Comparison of ENCODE assay signal across 10 mouse cellular contexts in genomic region chr3:148343256-148343632, GRCm38 (mm10).
A peak's percentile ranks its signal among the peaks of the same experiment; 100 is the strongest.
DNase-seq lines count a peak whose midpoint lies in the region; ATAC-seq and TF ChIP-seq lines count a peak whose summit lies in the region.
"Had no signal": no experiment of that assay in that cellular context is flagged by ENCODE, and none has a peak within 500 bp of the region (broad histone marks: within the 10 kb centered on the region; RNA-seq: fewer than 3 reads in every experiment).

No protein-coding gene starts in this region.

- no peak overlapping the region for H3K9ac ChIP-seq in lung, postnatal 0 days (replicated peaks; ENCODE audit: low read depth)
- no peak overlapping the region for H3K9ac ChIP-seq in forebrain, embryonic 16.5 days (replicated peaks; ENCODE audit: low read depth, low read length)
- no peak overlapping the region for H3K9ac ChIP-seq in intestine, embryonic 16.5 days (ENCODE audit: low read depth, low read length)
- no peak overlapping the region for H3K9ac ChIP-seq in stomach, postnatal 0 days (ENCODE audit: low read length)
- H3K9ac ChIP-seq: embryonic facial prominence, embryonic 12.5 days had no signal

- WGBS in lung, postnatal 0 days: 11% methylated on average over 3 of the region's 3 CpGs
- under 1% methylated on average over 3 of the region's 3 CpGs for WGBS in forebrain, embryonic 16.5 days
- WGBS in intestine, embryonic 16.5 days: 9% methylated on average over 3 of the region's 3 CpGs
- 9% methylated on average over 3 of the region's 3 CpGs for WGBS in stomach, postnatal 0 days

- H3K27ac ChIP-seq in lung, postnatal 0 days (ENCODE audit: low read length): peak overlapping the region; percentile 39; the same call in 1 of the 2 replicates
- H3K27ac ChIP-seq in forebrain, embryonic 16.5 days (ENCODE audit: low read length): no peak overlapping the region
- H3K27ac ChIP-seq in intestine, embryonic 16.5 days (ENCODE audit: low read length): peak overlapping the region; percentile 31; the same call in 1 of the 2 replicates
- no peak overlapping the region for H3K27ac ChIP-seq in stomach, postnatal 0 days (replicated peaks)
- H3K27ac ChIP-seq: left cerebral cortex, adult 2 months had no signal

- H3K9me3 ChIP-seq in lung, postnatal 0 days (ENCODE audit: low read length): no peaks in the 10 kb centered on the region
- H3K9me3 ChIP-seq in forebrain, embryonic 16.5 days (ENCODE audit: control insufficient read depth, low read length): no peaks in the 10 kb centered on the region
- no peaks in the 10 kb centered on the region for H3K9me3 ChIP-seq in intestine, embryonic 16.5 days (ENCODE audit: control insufficient read depth, low read length)
- no peaks in the 10 kb centered on the region for H3K9me3 ChIP-seq in stomach, postnatal 0 days (ENCODE audit: control insufficient read depth, low read length)
- H3K9me3 ChIP-seq: embryonic facial prominence, embryonic 12.5 days had no signal

- H3K4me1 ChIP-seq in lung, postnatal 0 days (ENCODE audit: insufficient read depth, low read depth, low read length): no peaks in the 10 kb centered on the region
- peaks cover 12% of the 10 kb centered on the region for H3K4me1 ChIP-seq in forebrain, embryonic 16.5 days (replicated peaks; ENCODE audit: control insufficient read depth, insufficient read depth, low read length)
- H3K4me1 ChIP-seq in intestine, embryonic 16.5 days (ENCODE audit: control insufficient read depth, insufficient read depth, low read length): 0 out of 2 replicates have a peak, but pooled peaks cover 2% of the 10 kb centered on the region
- no peaks in the 10 kb centered on the region for H3K4me1 ChIP-seq in stomach, postnatal 0 days (replicated peaks; ENCODE audit: control insufficient read depth, insufficient read depth)

- H3K4me2 ChIP-seq in lung, postnatal 0 days (replicated peaks; ENCODE audit: low read depth, low read length): no peak overlapping the region
- no peak overlapping the region; the same call in 1 of the 2 replicates for H3K4me2 ChIP-seq in forebrain, embryonic 16.5 days (ENCODE audit: low read length)
- H3K4me2 ChIP-seq in intestine, embryonic 16.5 days (ENCODE audit: low read depth, low read length): no peak overlapping the region
- H3K4me2 ChIP-seq in stomach, postnatal 0 days (replicated peaks; ENCODE audit: low read depth): peak overlapping the region; percentile 35; the same call in 1 of the 2 replicates
- H3K4me2 ChIP-seq: embryonic facial prominence, embryonic 12.5 days had no signal

- peak; percentile 12 for DNase-seq in lung, postnatal 0 days (ENCODE audit: low spot score)
- DNase-seq in lung, postnatal 25 days (ENCODE audit: low spot score): no peak
- DNase-seq in stomach, postnatal 0 days (ENCODE audit: low spot score): no peak
- DNase-seq in ovary, postnatal 10 days (ENCODE audit: low spot score): no peak
- DNase-seq in natural killer cell, adult 2 months (ENCODE audit: low spot score in 2 of 2): no peak

- H3K36me3 ChIP-seq in lung, postnatal 0 days (ENCODE audit: insufficient read depth, low read length): no peaks in the 10 kb centered on the region
- H3K36me3 ChIP-seq in forebrain, embryonic 16.5 days (ENCODE audit: control insufficient read depth, insufficient read depth): no peaks in the 10 kb centered on the region
- no peaks in the 10 kb centered on the region for H3K36me3 ChIP-seq in intestine, embryonic 16.5 days (ENCODE audit: control insufficient read depth, insufficient read depth, low read length)
- H3K36me3 ChIP-seq in stomach, postnatal 0 days (ENCODE audit: control insufficient read depth, insufficient read depth, low read length): no peaks in the 10 kb centered on the region
- H3K36me3 ChIP-seq: embryonic facial prominence, embryonic 12.5 days had no signal

- no peak for TF ChIP-seq EP300 in lung, postnatal 0 days (IDR thresholded peaks at IDR 0.05)
- TF ChIP-seq EP300 in stomach, postnatal 0 days (optimal IDR thresholded peaks at IDR 0.05): no peak

- H3K27me3 ChIP-seq in lung, postnatal 0 days (replicated peaks; ENCODE audit: insufficient read depth, low read length): no peaks in the 10 kb centered on the region
- H3K27me3 ChIP-seq in forebrain, embryonic 16.5 days (replicated peaks; ENCODE audit: control insufficient read depth, insufficient read depth, low read length): no peaks in the 10 kb centered on the region
- H3K27me3 ChIP-seq in intestine, embryonic 16.5 days (replicated peaks; ENCODE audit: control insufficient read depth, insufficient read depth, low read length): no peaks in the 10 kb centered on the region
- no peaks in the 10 kb centered on the region for H3K27me3 ChIP-seq in stomach, postnatal 0 days (ENCODE audit: control insufficient read depth, insufficient read depth, low read length)
- H3K27me3 ChIP-seq: embryonic facial prominence, embryonic 12.5 days had no signal

- H3K4me3 ChIP-seq in lung, postnatal 0 days (ENCODE audit: low read depth, low read length): no peak overlapping the region
- no peak overlapping the region for H3K4me3 ChIP-seq in forebrain, embryonic 16.5 days (replicated peaks; ENCODE audit: low read length)
- H3K4me3 ChIP-seq in intestine, embryonic 16.5 days (ENCODE audit: low read length): no peak overlapping the region
- H3K4me3 ChIP-seq in stomach, postnatal 0 days (ENCODE audit: low read depth, low read length): no peak overlapping the region
- H3K4me3 ChIP-seq: embryonic facial prominence, embryonic 12.5 days; left cerebral cortex, adult 2 months had no signal

- peak; percentile 25; the same call in 1 of the 2 replicates for TF ChIP-seq CTCF in lung, postnatal 0 days (IDR thresholded peaks at IDR 0.05)
- no peak for TF ChIP-seq CTCF in stomach, postnatal 0 days (IDR thresholded peaks at IDR 0.05; ENCODE audit: low read depth)

- peak; percentile 23; the same call in 1 of the 2 replicates for ATAC-seq in lung, postnatal 0 days
- ATAC-seq in forebrain, embryonic 16.5 days: peak; percentile 52
- ATAC-seq in intestine, embryonic 16.5 days: 0 out of 2 replicates have a peak, but pooled peaks have one; percentile 28
- ATAC-seq in stomach, postnatal 0 days (ENCODE audit: low FRiP score, low TSS enrichment): no peak
- ATAC-seq in cerebellum, adult (ENCODE audit: insufficient number of reproducible peaks, low FRiP score, low TSS enrichment): no peak

Comparison
In these comparisons a context has a peak if more than half of its experiments do, and no peak if none do; other contexts are left out.
1. ATAC-seq: peak in lung, postnatal 0 days (single experiment), forebrain, embryonic 16.5 days (single experiment) and intestine, embryonic 16.5 days (single experiment); none in stomach, postnatal 0 days (single experiment) and cerebellum, adult (single experiment).
2. H3K27ac ChIP-seq: peak in lung, postnatal 0 days (single experiment) and intestine, embryonic 16.5 days (single experiment); none in forebrain, embryonic 16.5 days (single experiment) and stomach, postnatal 0 days (single experiment).